Mouse (Mus musculus) regulatory T cell (primary cell): Measurements from ENCODE around the gene Sgta.
"Not testable (repeated sequence)": the region's sequence is repeated elsewhere in the genome, so short reads cannot be mapped to it uniquely, and the experiment has no call there.

Experiments
- in situ Hi-C: fragments of 300-600 bp; cut with MboI, MseI; formaldehyde crosslinking; loops from one replicate; pipeline ENCODE4 v1.15.1; 2025; ENCODE audit warnings: high pct_unique_total_duplicates

Gene Sgta

GRCm38 (mm10) chr10:81059603-81060543 is at the start of gene Sgta:
Gene Sgta, minus strand, starts transcription at chr10:81060181.
- in situ Hi-C loops = no loop called here

GRCm38 (mm10) chr10:81106113-81106721 is 46.2 kb upstream of the Sgta start:
- in situ Hi-C loops = no loop called here

DNA sequence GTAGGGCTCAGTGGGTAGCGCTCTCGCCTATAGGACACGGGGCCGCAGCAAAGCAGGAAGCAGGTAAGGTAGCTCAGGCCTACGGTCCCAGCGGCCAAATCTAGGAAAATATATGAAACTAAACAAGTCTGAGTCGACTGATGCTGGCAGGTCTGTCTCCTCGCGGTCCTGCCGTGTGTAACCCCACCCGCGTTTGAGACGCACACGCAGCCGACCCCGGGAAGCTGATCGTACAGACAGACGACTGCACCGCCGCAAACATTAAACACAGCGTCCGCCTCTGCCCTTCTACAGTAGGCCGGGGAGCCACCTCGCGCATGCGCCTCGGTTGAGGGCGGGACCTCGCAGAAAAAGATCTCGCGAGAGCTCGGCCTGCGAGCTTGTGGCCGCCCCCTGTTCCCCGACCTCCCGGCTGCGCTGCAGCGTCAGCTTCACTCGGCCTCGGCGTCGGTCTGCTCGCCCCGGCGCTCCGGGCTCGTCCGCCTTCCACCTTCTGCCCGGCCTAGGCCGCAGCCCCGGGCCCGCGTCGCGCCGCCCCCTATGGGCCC is 45.7 kb upstream of the Sgta start, which contains the start of gene Map2k2:
Gene Map2k2, plus strand, starts transcription at position 351 of the 548 bp plus-strand sequence.
- in situ Hi-C loops = no loop called here

- in situ Hi-C loops = no loop called here
Observed at GRCm38 (mm10) chr10:81094931-81095678, 35.1 kb upstream of the Sgta start.

DNA sequence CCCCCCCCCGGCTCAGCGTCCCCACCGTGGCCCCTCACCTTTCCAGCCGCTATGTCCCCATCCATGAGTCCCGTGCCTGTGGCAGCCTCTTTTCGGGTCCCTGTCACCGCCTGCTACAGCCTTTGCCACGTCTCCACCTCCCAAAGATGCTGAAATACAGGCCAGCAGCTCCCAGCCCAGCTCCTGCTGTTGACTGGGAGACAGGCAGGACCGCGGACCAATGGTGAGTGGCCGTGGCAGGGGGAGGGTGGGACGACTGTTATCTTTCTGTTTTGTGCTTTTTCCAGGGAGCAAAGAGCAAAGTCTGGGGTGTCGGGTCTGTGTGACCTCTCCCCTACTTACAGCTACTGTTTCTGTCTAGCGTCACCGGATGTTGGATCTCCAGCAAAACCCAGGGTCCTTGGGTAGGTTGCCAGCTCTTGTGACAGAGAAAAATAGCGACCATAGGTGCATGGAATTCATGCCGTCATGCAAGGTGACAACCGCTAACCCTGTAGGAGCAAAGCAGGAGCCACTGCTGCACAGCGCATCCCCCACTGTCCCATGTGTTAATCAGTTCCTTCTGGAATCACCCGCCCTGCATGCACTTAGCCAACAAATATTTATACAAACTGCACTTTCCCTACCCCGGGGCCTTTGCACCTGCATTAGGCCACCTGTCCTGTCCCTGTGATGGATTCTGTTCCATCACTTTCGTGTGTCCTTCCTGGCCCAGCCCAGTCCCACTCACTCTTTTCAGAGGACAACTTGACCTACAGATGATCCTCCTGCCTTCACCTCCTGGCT is 32.7 kb upstream of the Sgta start:
- in situ Hi-C loops = no loop called here

DNA sequence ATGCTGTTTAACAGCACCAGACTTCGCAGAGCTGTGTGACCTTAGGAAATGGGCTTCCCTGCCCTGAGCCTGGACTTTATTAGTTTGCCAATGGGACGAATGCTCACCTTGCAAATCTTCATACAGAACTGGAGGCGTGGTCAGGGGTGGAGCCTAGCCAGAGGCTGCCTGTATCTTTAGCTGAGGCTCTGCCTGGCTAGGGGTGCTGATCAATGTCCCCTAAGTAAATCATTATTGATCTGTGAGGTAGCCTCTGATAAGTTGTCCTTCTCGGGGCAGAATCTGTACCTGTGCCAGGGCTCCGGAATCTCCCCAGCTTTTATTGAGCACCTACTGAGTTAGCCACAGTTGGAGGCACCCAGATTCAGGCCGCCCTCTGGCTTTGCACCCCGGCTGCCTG is 30.6 kb upstream of the Sgta start:
- in situ Hi-C loops = no loop called here

- in situ Hi-C loops = no loop called here
Observed at GRCm38 (mm10) chr10:81089216-81089615, 29.2 kb upstream of the Sgta start.

GRCm38 (mm10) chr10:81087021-81087420 is 27.0 kb upstream of the Sgta start:
- in situ Hi-C loops = no loop called here

DNA sequence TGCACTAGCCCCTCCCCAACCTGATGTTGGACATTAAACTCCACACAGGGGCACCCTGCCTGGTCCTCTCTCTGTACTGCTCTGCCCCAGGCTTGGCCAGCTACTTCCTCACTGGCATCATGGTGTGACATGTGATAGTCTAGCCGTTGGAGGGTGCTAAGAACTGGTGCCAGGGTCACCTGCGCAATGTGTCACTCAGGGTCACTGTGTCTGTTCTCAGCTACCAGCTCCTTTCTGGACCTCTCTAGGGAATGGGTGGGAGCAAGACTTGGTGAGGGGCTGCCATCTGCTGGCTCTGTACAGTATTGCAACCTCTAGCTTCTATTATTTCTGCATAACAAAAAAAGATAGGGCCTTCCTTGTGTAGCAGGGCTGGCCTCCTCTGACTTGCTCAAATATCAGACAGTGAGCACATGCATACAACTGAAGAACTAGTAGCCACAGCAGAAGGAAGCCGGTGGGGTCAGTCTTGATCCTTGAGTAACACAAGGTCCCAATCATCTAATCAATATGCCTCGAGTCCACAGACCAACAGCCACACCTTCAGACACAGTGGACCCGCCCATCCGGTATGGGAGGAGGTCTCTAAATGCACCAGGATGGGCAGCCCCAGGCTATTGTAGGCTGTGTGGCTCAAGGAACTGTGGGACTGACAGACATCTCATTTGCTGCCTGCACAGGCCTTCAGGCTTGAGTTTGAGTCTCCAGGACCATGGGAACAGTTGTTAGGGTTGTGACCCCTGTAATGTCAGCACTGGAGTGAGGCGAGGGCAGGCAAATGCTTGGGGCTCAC is 22.4 kb upstream of the Sgta start:
- in situ Hi-C loops = no loop called here

DNA sequence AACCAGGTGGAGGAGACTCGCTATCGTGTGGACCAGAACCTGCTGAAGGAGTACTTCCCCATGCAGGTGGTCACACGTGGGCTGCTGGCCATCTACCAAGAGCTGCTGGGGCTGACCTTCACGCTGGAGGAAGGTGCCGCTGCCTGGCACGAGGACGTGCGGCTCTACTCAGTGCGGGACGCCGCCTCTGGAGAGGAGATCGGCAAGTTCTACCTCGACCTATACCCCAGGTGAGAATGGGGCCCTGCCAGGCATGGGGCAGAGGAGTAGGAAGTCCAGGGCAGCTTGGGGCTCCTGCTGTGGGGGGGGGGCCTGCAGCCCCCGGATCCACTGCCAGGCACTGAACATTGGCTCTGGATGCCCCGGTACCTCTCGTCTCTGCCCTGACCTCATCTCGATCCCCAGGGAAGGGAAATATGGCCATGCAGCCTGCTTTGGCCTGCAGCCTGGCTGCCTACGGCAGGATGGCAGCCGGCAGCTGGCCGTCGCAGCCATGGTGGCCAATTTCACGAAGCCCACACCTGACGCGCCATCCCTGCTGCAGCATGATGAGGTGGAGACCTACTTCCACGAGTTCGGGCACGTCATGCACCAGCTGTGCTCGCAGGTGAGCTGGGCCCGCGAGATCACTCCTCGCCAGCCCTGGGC is 20.2 kb upstream of the Sgta start:
- in situ Hi-C loops = no loop called here

DNA sequence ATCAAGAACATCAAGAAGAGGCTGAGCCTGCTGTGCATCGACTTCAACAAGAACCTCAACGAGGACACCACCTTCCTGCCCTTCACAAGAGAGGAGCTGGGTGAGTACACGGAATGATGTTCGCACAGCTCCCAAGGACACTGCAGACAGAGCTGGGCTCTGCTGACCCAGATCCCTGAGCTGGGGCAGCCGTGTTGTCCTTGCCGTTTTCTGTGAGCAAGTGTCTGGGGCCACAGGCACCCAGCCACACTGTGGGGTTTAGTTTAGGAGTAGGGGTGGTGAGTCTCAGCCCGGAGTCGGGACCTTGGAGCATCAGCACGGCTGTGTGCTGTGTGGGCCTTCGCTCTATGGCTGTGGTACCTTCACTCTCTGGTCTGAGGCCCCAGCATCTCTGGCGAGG is 17.9 kb upstream of the Sgta start:
- in situ Hi-C loops = no loop called here

GRCm38 (mm10) chr10:81076356-81076755 is 16.4 kb upstream of the Sgta start:
- in situ Hi-C loops = no loop called here

GRCm38 (mm10) chr10:81075734-81076133 is 15.8 kb upstream of the Sgta start:
- in situ Hi-C loops = no loop called here

DNA sequence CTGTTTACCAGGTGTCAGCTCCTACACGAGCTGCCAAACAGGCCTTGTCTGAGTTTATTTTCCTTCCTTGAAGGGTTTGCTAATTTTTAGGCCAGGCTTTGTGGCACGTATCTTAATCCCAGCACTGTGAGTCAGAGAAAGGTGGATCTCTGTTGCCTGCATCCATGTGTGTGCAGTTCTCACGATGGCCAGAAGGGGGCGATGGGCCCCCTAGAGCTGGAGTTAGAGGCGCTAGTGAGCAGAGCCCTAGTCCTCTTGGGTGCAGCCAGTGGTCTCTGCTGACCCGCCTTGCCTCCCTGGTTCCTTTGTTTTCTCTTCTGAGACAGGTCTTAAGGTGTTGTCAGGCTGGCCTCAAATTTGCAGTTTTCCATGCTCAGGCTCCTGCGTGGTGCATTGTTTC is 13.5 kb upstream of the Sgta start:
- in situ Hi-C loops = no loop called here

- in situ Hi-C loops = no loop called here
Observed at GRCm38 (mm10) chr10:81072290-81072689, 12.3 kb upstream of the Sgta start.

GRCm38 (mm10) chr10:81069836-81070235 is 9.9 kb upstream of the Sgta start, which contains the start of gene Thop1:
Gene Thop1, plus strand, starts transcription at chr10:81070035.
- in situ Hi-C loops = no loop called here

DNA sequence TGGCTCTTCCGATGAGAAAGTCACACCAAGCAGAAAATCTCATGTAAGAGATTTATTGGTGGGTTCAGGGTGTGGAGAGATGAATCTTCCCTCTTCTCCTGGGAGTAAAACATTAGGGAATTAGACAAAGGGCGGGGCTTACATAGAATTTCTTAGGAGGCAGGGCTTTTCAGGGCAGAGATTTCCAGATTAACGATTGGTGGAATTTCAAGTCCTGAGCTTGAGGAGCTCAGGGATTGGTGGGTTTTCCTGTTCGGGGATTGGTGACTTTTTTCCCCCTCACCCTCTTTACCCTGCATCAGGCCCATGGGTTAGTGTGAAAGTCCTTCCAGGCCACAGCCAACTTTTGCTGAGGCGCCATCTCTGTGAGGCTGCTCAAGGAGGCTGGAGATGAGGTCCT is 8.7 kb upstream of the Sgta start:
- in situ Hi-C loops = no loop called here

GRCm38 (mm10) chr10:81064519-81064918 is 4.5 kb upstream of the Sgta start:
- in situ Hi-C loops = not testable (repeated sequence)

DNA sequence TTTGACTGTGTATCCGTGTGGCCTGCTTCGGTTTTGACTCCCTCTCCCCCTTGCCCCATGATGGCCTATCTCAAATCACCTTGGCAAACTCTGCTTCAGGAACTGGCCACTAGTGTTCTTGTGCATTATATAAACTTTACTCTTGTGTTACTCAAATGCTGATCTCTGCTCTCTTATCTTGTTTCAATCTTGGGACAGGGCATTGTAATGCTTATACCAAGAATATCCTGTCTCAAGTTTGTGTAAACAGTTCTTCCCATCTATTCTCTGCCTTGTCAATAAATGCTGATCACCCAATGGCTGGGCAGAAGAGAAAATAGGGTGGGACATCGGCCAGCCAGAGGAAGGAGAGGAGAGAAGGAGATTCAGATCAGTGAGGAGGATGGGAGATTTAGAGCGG is 2.7 kb upstream of the Sgta start:
- in situ Hi-C loops = no loop called here

- in situ Hi-C loops = no loop called here
Observed at GRCm38 (mm10) chr10:81058896-81059295, 1.1 kb downstream of the Sgta start.
